Mouse (Mus musculus): ENCODE measurements around the gene Tyw3.

- TF ChIP-seq CTCF (IDR thresholded peaks at IDR 0.05; ENCODE audit: control insufficient read depth, insufficient read depth, insufficient replicate concordance, low read depth, low read length) = no peak
- no peak for TF ChIP-seq POLR2A (IDR thresholded peaks at IDR 0.05; ENCODE audit: control insufficient read depth, low read depth, low read length)
Measured at GRCm38 (mm10) chr3:154593596-154593995, 3.3 kb downstream of the Tyw3 start.
